Mouse (Mus musculus) ovary, adult 18-20 months (tissue): Measurements from ENCODE around the gene Pdzd3.

Experiments used
- DNase-seq: peaks from one replicate; pipeline ENCODE4 v3.0.0; 2022; ENCODE audit warnings: low spot score, mixed read lengths

The Pdzd3 gene

DNA sequence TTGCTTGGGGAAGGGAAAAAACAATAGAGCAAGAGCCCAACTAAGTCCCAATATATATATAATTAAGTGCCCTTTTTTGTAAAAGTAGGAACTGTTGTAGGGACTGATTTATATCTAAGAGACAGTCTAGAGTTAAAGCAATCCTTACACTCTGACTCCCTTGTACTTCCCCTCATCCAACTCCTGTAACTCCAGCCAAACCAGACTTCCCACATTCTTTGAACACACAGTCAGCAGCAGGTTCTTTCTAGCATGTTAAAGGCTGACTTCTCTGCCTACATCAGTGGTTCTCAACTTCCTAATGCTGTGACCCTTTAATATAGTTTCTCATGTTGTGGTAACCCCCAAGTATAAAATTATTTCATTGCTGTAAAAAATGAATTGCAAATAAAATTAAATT is 51.7 kb downstream of the Pdzd3 start:
- DNase-seq: no peak

DNA sequence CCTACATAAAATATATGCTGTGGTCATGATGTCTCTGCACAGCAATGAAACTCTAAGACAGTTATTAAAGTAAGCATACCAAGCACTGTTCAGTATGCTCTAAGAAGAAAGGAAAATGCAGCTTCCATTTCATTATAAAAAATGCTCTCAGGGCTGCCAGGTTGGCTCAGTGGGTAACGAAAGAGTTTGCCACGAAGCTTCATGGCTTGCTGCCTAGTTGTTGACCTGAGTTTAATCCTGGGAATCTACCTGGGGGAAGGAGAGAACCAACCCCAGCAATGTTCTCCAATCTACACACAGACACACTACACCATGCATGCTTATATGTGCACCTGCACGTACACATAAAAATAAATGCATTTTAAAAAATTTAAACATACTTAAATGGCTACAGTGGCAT is 52.1 kb downstream of the Pdzd3 start:
- DNase-seq: no peak
